Mouse (Mus musculus) adrenal gland, postnatal 36 days (tissue): ENCODE data around the gene Myh15. TPM values are rescaled to one million over a fixed set of nuclear protein-coding genes. Genes with fewer than 3 reads are reported as not detected.

Experiments used
- total RNA-seq, 2 experiments: library from RNA; stranded (reverse); gene quantifications; 2 replicates each; pipeline ENCODE4 v1.2.3; 2021

Gene Myh15
- total RNA-seq, 2 experiments from 2014 or later = not detected

Other genes with a start within 250 kb of the Myh15 start
- gene Retnlb, start 240.6 kb upstream of the Myh15 start, total RNA-seq = not detected
- gene Retnla, start 214.9 kb upstream of the Myh15 start, total RNA-seq = 10 to 100 TPM; 10.9 to 30.4 TPM
- under 1 TPM in 1 of 2 experiments, not detected in 1; 0.76 TPM for gene Retnlg, start 184.9 kb upstream of the Myh15 start, total RNA-seq
- gene Dzip3, start 63.3 kb upstream of the Myh15 start, total RNA-seq = 10 to 100 TPM; 19.2 to 21.8 TPM
- gene Cip2a, start 63.3 kb upstream of the Myh15 start, total RNA-seq = 1 to 10 TPM; 2.8 to 3.1 TPM